11 mouse cellular contexts compared by ENCODE assay signal in genomic region chr13:36725881-36726280, GRCm38 (mm10). TPM values are rescaled to one million over a fixed set of nuclear protein-coding genes. Genes with fewer than 3 reads are reported as not detected.
DNase-seq lines count a peak whose midpoint lies in the region; ATAC-seq lines count a peak whose summit lies in the region.
"Had no signal": no experiment of that assay in that cellular context is flagged by ENCODE, and none has a peak within 500 bp of the region (broad histone marks: within the 10 kb centered on the region; RNA-seq: fewer than 3 reads in every experiment).

No protein-coding gene starts in this region.

- no peak for ATAC-seq in forebrain, embryonic 12.5 days (ENCODE audit: low FRiP score)

- DNase-seq in cerebellum, adult 11-12 months = peak; percentile 22
- DNase-seq in cerebellum, postnatal 36 days = no peak
- peak; percentile 27 for DNase-seq in induced T-regulatory cell, adult 2 months (ENCODE audit: low read depth)
- peak; percentile 19 for DNase-seq in neural tube, embryonic 10.5 days (ENCODE audit: extremely low spot score, low spot score)
- no peak for DNase-seq in heart, embryonic 10.5 days (ENCODE audit: low spot score)
- no peak for DNase-seq in left cerebral cortex, postnatal 36 days (ENCODE audit: low spot score in 2 of 2)
- no peak for DNase-seq in layer of hippocampus, postnatal 25 days (ENCODE audit: extremely low spot score in 1 of 2, low spot score in 1 of 2)
- DNase-seq: liver, embryonic 13.5 days had no signal

- peaks cover 87% of the 10 kb centered on the region for H3K27me3 ChIP-seq in forebrain, embryonic 12.5 days
- peaks cover 96% of the 10 kb centered on the region for H3K27me3 ChIP-seq in heart, embryonic 10.5 days (ENCODE audit: insufficient read depth, poor library complexity, severe bottlenecking)

- peak overlapping the region; percentile 40; the same call in 1 of the 2 replicates for H3K4me3 ChIP-seq in forebrain, embryonic 12.5 days (replicated peaks)
- no peak overlapping the region for H3K4me3 ChIP-seq in heart, embryonic 10.5 days
- H3K4me3 ChIP-seq: erythroblast, embryonic 14.5 days had no signal

- no peak overlapping the region for H3K9ac ChIP-seq in forebrain, embryonic 12.5 days
- H3K9ac ChIP-seq: liver, embryonic 13.5 days had no signal

- 2% methylated on average over 8 of the region's 8 CpGs for WGBS in forebrain, embryonic 12.5 days
- under 1% methylated on average over 8 of the region's 8 CpGs for WGBS in heart, embryonic 10.5 days

- peak overlapping the region; percentile 67 for H3K4me2 ChIP-seq in forebrain, embryonic 12.5 days

- intact Hi-C loops in left cerebral cortex, postnatal 36 days (cut with DNase I) = loop anchor here (5.0 kb wide), 2 partner anchors 149 to 224 kb away; no protein-coding TSS in a partner anchor

- peak overlapping the region; percentile 59; the same call in 1 of the 2 replicates for H3K27ac ChIP-seq in forebrain, embryonic 12.5 days
- no peak overlapping the region for H3K27ac ChIP-seq in heart, embryonic 10.5 days
- H3K27ac ChIP-seq: liver, embryonic 13.5 days; macrophage had no signal

- H3K4me1 ChIP-seq in forebrain, embryonic 12.5 days = peaks cover 30% of the 10 kb centered on the region
- H3K4me1 ChIP-seq in heart, embryonic 10.5 days = peaks cover 28% of the 10 kb centered on the region

- no peaks in the 10 kb centered on the region for H3K9me3 ChIP-seq in forebrain, embryonic 12.5 days
- H3K9me3 ChIP-seq in heart, embryonic 10.5 days = no peaks in the 10 kb centered on the region
- H3K9me3 ChIP-seq: liver, embryonic 13.5 days had no signal

- H3K36me3 ChIP-seq in forebrain, embryonic 12.5 days (replicated peaks) = no peaks in the 10 kb centered on the region
- H3K36me3 ChIP-seq in heart, embryonic 10.5 days = no peaks in the 10 kb centered on the region
- H3K36me3 ChIP-seq: liver, embryonic 13.5 days had no signal

RNA-seq across cellular contexts. Expression of gene Nrn1, which starts 9.1 kb away (rescaled TPM):
- 43.5 and 43.8 TPM in 2 replicates for polyA plus RNA-seq in forebrain, embryonic 12.5 days (2016; fragmentation: Nextera tagmentation; extraction: Ambion mirVana)
- 1.7 and 3.8 TPM in 2 replicates for polyA plus RNA-seq in heart, embryonic 10.5 days (2016; fragmentation: Nextera tagmentation; extraction: Ambion mirVana)
- total RNA-seq in left cerebral cortex, postnatal 36 days (2021) = 100 to 1,000 TPM; 288 to 356 TPM
- total RNA-seq in layer of hippocampus, postnatal 25 days (2021) = 100 to 1,000 TPM; 293 to 319 TPM
- polyA plus RNA-seq: macrophage had no signal

Comparison
In these comparisons a context has a peak if more than half of its experiments do, and no peak if none do; other contexts are left out.
1. DNase-seq: peak in cerebellum, adult 11-12 months (single experiment), induced T-regulatory cell, adult 2 months (single experiment) and neural tube, embryonic 10.5 days (single experiment); none in cerebellum, postnatal 36 days (0 of 2), heart, embryonic 10.5 days (single experiment), left cerebral cortex, postnatal 36 days (0 of 2) and layer of hippocampus, postnatal 25 days (0 of 2).